Mouse (Mus musculus): Measurements from ENCODE around the gene Gpr153. TPM values are rescaled to one million over a fixed set of nuclear protein-coding genes. Genes with fewer than 3 reads are reported as not detected.

Gene Gpr153
- polyA plus RNA-seq, 1 experiment from 2014 or later: 11.9 TPM

DNA sequence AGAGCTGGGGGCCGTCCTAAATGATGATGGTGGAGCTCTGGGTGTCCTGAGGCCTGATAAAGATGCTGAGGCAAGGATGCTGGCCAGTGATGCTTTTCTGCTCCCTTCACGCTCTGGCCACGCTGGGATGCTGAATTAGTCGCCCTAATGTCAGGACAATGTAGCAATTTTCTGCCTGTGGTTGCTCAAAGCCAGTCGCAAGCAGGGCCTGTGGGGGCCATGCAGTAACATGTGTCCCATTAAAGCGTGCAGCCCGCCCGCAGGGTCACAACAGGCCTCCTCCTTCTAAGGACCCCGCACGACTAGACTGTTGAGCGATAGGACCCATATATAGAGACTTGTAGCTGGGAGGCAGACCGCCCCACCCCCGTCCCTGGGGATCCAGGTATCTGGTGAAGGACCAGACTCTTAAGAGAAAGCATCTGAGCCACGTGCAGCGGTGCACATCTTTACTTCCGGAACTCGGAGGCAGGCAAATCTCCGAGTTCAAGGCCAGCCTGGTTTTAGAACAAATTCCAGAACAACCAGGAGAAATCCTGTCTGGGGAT, 14.4 kb downstream of the Gpr153 start:
- H3K4me3 ChIP-seq: no peak overlapping the region
- no peak for ATAC-seq (ENCODE audit: insufficient number of reproducible peaks, low FRiP score)
- no peak overlapping the region for H3K27ac ChIP-seq (ENCODE audit: poor library complexity, severe bottlenecking)
- H3K27me3 ChIP-seq (replicated peaks): peaks cover 93% of the 10 kb centered on the region
- H3K4me2 ChIP-seq: no peak overlapping the region
- no peaks in the 10 kb centered on the region for H3K36me3 ChIP-seq
- 56% methylated on average over 18 of the region's 18 CpGs for WGBS
- no peak overlapping the region for H3K9ac ChIP-seq
- H3K4me1 ChIP-seq (replicated peaks): peaks cover 13% of the 10 kb centered on the region
- H3K9me3 ChIP-seq (replicated peaks): no peaks in the 10 kb centered on the region

DNA sequence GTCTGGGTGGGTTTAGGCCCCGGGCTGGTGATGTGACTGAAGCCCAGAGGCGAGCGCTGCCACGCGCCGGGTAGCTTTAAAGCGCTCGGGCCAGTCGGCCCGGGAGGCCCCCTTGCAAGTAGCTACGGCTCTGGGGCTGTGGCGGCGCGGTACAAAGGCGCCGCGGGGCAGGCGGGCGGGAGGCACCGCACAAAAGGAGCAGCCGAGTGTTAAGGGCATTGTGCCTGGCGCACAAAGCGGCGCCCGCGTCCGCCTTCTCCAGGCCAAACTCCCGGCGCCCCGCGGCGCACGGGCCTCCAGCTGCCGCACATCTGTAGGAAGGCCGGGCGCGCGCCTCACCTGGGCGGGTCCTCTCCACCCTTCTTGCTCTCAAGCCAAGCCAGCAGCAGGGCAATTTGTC, 16.4 kb downstream of the Gpr153 start:
- under 1% methylated on average over 39 of the region's 39 CpGs for WGBS
- Histone ChIP-seq H3K4me3 (peak overlapping the region; percentile 7; the same call in 1 of the 2 replicates), H3K4me2 (peak overlapping the region; percentile 51), H3K27me3 (replicated peaks) (peaks cover 78% of the 10 kb centered on the region), H3K9me3 (replicated peaks) (no peaks in the 10 kb centered on the region), H3K4me1 (replicated peaks) (peaks cover 14% of the 10 kb centered on the region), H3K9ac (no peak overlapping the region), H3K36me3 (no peaks in the 10 kb centered on the region), H3K27ac (ENCODE audit: poor library complexity, severe bottlenecking) (no peak overlapping the region)
- no peak for ATAC-seq (ENCODE audit: insufficient number of reproducible peaks, low FRiP score)

DNA sequence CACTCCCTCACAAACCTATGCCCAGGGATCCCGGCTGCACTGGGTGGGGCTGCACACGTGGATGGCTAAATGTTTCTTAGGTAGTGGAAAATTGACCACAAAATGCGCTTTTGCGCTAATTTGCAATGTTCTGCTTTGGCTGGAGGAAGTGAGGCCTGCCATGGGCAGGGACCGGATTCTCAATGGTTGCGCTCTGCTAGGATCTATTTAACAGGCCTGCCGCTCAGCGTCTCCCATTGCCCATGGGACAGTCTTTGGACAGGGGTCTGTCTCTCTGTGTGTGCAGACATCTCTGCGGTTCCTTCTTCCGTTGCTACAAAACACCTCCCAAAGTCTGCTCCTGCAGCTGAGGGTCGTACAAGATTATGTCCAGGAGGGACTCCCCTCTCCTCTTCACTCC, 17.0 kb downstream of the Gpr153 start:
- 22% methylated on average over 11 of the region's 11 CpGs for WGBS
- Histone ChIP-seq H3K4me2 (no peak overlapping the region), H3K27ac (ENCODE audit: poor library complexity, severe bottlenecking) (no peak overlapping the region), H3K9ac (no peak overlapping the region), H3K4me1 (replicated peaks) (peaks cover 19% of the 10 kb centered on the region), H3K9me3 (replicated peaks) (no peaks in the 10 kb centered on the region), H3K36me3 (no peaks in the 10 kb centered on the region), H3K4me3 (no peak overlapping the region), H3K27me3 (replicated peaks) (peaks cover 72% of the 10 kb centered on the region)
- ATAC-seq (ENCODE audit: insufficient number of reproducible peaks, low FRiP score): no peak

DNA sequence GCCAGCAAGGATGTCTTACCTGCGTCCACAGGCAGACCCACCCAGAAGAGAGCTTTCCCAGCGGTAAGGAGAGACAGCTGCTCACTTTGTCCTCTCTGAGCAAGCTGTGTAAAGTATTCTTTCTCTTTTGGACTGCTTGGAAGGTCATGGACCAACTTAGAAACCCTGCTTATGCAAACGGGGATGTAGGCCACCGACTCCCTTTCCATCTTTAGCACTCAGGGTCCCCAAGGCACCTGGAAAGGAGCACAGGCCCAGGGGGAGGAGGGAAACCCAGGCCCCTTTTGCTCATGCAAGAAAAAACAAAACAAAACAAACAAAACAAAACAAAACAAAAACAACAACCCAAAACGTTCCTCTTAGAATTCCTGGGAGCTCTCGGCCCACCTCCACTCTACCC, 17.5 kb downstream of the Gpr153 start, which contains the start of gene Hes3:
Gene Hes3, minus strand, starts transcription at position 101 of the 400 bp plus-strand sequence.
- no peak for ATAC-seq (ENCODE audit: insufficient number of reproducible peaks, low FRiP score)
- H3K9ac ChIP-seq: no peak within 1 kb of the TSS
- H3K4me3 ChIP-seq: peak within 1 kb of the TSS; percentile 7; the same call in 1 of the 2 replicates
- peaks cover 66% of the 10 kb centered on the region for H3K27me3 ChIP-seq (replicated peaks)
- H3K9me3 ChIP-seq (replicated peaks): no peaks in the 10 kb centered on the region
- no peak within 1 kb of the TSS for H3K27ac ChIP-seq (ENCODE audit: poor library complexity, severe bottlenecking)
- peak within 1 kb of the TSS; percentile 51 for H3K4me2 ChIP-seq
- 26% methylated on average over 6 of the region's 6 CpGs for WGBS
- peaks cover 16% of the 10 kb centered on the region for H3K4me1 ChIP-seq (replicated peaks)
- H3K36me3 ChIP-seq: no peaks in the 10 kb centered on the region

DNA sequence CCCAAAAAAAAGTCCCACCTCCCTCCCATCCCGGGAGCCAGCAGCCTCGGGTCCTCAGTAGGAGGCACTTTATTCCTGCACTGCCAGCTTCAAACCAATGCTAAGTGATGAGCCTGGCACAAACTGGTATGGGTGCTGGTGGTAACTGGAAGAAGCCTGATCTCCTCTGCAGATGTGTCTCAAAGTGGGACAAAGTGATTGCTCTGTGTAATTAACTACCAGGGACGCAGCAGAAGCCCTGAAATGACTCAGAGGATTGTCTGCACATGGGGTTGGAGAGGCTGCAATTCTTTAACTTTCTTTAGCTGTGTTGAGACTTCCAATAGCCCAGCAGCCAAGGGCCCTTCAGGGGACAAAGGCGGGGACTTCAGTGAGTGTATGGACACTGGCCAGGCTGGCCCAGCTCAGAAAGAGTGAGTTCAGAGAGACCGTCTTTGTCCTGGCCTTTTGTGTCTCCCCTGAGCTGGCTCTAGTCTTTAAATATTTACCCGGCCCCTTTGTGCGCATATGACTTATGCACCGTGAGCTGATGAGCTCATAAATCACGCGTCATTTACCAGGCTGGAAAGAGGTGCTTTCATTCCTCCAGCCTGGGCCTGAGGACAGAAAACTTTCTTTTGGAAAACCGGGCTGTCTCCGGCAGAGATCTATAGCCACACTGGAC, 18.2 kb downstream of the Gpr153 start:
- WGBS: 49% methylated on average over 12 of the region's 12 CpGs
- no peak for ATAC-seq (ENCODE audit: insufficient number of reproducible peaks, low FRiP score)

DNA sequence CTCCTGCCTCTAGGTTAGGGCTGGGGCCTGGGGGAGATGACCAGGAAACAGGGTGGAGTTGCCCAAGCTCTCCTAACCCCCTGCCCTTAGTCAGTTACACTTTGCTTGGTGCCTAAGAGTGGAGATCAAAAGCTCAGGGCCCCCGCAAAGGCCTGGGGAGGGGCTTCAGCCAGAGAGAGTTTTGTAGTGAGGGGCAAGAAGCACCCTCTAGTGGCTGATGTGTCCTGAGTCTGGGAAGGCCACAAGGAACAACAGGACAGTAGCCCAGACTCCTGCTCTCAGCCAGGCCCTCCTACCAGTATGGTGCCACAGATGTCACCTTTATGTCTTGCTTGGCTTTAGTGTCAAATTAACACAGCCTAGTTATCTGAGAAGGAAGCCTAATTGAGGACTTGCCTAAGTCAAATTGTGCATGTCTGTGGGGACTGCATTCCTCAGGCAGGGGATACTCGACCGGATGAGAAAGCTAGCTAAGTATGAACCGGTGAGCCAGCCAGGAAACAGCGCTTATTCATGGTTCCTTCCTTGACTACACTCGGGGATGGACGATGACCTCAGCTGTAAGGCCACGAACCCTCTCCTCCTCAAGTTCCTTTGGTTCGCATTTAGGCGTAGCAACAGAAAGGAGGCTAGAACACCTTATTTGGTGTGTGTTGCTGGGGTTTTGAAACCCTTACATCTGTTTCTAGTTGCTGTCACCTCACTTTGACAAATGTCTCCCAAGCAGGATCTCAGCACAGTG, 20.3 kb downstream of the Gpr153 start:
- Histone ChIP-seq H3K9ac (no peak overlapping the region), H3K36me3 (no peaks in the 10 kb centered on the region), H3K27me3 (replicated peaks) (peaks cover 44% of the 10 kb centered on the region), H3K4me1 (replicated peaks) (peaks cover 27% of the 10 kb centered on the region), H3K4me2 (no peak overlapping the region), H3K9me3 (replicated peaks) (no peaks in the 10 kb centered on the region), H3K4me3 (no peak overlapping the region), H3K27ac (ENCODE audit: poor library complexity, severe bottlenecking) (no peak overlapping the region)
- WGBS: 45% methylated on average over 10 of the region's 10 CpGs
- no peak for ATAC-seq (ENCODE audit: insufficient number of reproducible peaks, low FRiP score)

More for the DNA sequence above, 18.2 kb downstream of the Gpr153 start:
- Histone ChIP-seq H3K27ac (ENCODE audit: poor library complexity, severe bottlenecking) (no peak overlapping the region), H3K36me3 (no peaks in the 10 kb centered on the region), H3K9ac (no peak overlapping the region), H3K27me3 (replicated peaks) (peaks cover 60% of the 10 kb centered on the region), H3K4me3 (no peak overlapping the region), H3K4me1 (replicated peaks) (peaks cover 14% of the 10 kb centered on the region), H3K9me3 (replicated peaks) (no peaks in the 10 kb centered on the region), H3K4me2 (no peak overlapping the region)

DNA sequence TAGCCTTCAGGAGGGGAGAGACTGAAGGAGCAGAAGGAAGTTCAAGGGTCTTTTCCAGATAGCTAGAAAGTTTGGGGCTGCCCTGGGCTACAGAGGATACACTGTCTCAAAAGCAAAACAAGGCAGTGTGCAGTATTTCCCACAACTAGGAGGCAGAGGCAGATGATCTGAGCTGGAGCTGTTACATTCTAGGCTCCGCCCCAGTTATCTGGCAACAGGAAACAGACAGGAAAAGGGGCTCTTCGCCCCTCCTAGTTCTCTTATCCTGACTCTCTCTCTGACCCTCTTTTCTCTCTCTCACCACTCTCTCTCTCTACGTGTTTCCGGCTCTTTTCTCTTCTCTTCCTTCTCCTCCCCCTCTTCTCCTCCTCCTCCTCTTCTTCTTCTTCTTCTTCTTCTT, 21.9 kb downstream of the Gpr153 start:
- peaks cover 22% of the 10 kb centered on the region for H3K4me1 ChIP-seq (replicated peaks)
- H3K9me3 ChIP-seq (replicated peaks): no peaks in the 10 kb centered on the region
- H3K9ac ChIP-seq: no peak overlapping the region; the same call in 1 of the 2 replicates
- ATAC-seq (ENCODE audit: insufficient number of reproducible peaks, low FRiP score): no peak
- peak overlapping the region; percentile 58 for H3K27ac ChIP-seq (ENCODE audit: poor library complexity, severe bottlenecking)
- peaks cover 15% of the 10 kb centered on the region for H3K36me3 ChIP-seq
- no peak overlapping the region for H3K4me3 ChIP-seq
- H3K27me3 ChIP-seq (replicated peaks): peaks cover 29% of the 10 kb centered on the region
- H3K4me2 ChIP-seq: peak overlapping the region; percentile 35
- WGBS: 21% methylated on average over 4 of the region's 4 CpGs

DNA sequence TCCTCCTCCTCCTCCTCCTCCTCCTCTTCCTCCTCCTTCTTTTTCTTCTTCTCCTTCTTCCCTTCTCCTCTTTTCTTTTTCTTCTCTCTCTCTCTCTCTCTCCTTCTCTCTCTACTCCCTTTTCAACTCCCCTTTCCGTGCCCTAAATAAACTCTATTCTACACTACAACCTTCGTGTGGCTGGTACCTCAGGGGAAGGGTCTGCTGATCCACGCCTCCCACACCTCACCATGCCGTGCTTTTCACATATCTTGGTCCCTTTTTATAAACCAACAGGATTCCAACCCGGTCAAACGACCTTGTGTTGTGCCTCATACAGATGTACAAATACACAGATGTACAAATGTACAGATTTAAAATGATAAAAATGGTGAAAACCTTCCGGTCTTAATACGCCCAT, 22.3 kb downstream of the Gpr153 start:
- Histone ChIP-seq H3K4me3 (peak overlapping the region; percentile 79), H3K9me3 (replicated peaks) (no peaks in the 10 kb centered on the region), H3K27me3 (replicated peaks) (peaks cover 24% of the 10 kb centered on the region), H3K27ac (ENCODE audit: poor library complexity, severe bottlenecking) (peak overlapping the region; percentile 74), H3K4me2 (peak overlapping the region; percentile 83), H3K4me1 (replicated peaks) (peaks cover 22% of the 10 kb centered on the region), H3K9ac (peak overlapping the region; percentile 62), H3K36me3 (peaks cover 19% of the 10 kb centered on the region)
- 12% methylated on average over 8 of the region's 8 CpGs for WGBS
- no peak for ATAC-seq (ENCODE audit: insufficient number of reproducible peaks, low FRiP score)

DNA sequence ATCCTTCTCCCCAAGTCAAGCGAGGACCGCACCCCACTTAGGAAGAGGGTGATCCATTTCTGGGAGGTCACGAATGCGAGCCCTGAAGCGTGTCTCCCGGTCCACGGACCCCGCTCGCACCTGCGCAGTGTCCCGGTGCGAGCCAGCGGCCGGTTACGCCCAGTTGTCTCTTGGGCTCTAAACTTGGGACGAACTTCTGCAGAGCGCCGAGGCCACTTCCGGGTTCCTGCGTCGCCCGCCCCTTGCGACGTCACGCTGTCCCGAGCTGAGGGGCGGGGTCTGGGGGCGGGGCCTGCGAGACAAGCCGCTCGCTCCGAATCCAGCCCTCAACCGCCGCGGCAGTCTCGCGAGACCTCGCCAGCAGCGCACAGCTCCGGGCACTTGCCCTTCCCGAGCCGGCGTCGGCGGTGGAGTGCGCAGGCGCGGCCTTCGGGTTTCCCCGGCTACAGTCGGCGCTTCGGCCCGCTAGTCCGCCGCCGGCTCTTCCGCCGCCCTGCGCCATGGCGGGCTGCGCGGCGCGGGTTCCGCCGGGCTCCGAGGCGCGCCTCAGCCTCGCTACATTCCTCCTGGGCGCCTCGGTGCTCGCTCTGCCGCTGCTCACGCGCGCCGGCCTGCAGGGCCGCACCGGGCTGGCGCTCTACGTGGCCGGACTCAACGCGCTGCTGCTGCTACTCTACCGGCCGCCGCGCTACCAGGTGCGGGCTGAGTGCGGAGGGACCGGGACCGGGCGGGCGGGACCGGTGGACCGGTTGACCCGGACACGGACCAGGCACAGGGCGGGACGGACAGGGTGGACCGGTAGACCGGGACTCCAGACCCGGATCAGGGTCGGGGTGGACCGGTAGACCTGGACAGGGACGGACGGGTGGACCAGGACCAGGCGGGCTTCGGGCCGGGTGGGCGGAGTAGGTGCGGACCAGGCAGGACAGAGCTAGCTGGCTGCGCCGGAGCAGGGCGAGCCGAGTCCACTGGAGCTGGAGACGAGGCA, 23.1 kb downstream of the Gpr153 start, which contains the start of gene Icmt:
Gene Icmt, plus strand, starts transcription at position 354 of the 988 bp plus-strand sequence.
- peak within 1 kb of the TSS; percentile 79 for H3K4me3 ChIP-seq
- peak; percentile 98 for ATAC-seq (ENCODE audit: insufficient number of reproducible peaks, low FRiP score)
- H3K27ac ChIP-seq (ENCODE audit: poor library complexity, severe bottlenecking): peak within 1 kb of the TSS; percentile 74
- H3K27me3 ChIP-seq (replicated peaks): peaks cover 16% of the 10 kb centered on the region
- WGBS: under 1% methylated on average over 118 of the region's 119 CpGs
- H3K36me3 ChIP-seq: peaks cover 25% of the 10 kb centered on the region
- peaks cover 22% of the 10 kb centered on the region for H3K4me1 ChIP-seq (replicated peaks)
- H3K9me3 ChIP-seq (replicated peaks): no peaks in the 10 kb centered on the region
- peak within 1 kb of the TSS; percentile 83 for H3K4me2 ChIP-seq
- H3K9ac ChIP-seq: peak within 1 kb of the TSS; percentile 90

DNA sequence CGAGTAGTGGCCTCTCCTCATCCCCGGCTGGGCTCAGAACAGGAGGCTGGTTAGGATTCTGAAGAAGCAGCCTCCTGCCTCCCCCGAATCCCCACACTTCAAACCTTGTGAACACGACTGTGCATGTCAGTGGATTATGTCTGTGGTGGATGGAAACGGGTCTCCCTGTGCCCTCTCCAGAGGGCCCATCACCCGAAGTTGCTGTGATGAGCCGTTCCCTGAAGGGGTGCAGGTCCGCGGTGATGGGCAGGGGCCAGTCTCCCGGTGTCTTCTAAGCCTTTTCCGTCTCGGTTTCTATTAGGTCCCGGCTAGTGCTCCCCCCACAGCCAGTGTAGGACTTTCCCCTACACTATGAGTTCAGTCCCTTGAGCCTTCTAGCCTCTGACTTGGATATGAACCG, 24.8 kb downstream of the Gpr153 start:
- no peak for ATAC-seq (ENCODE audit: insufficient number of reproducible peaks, low FRiP score)
- H3K9ac ChIP-seq: peak overlapping the region; percentile 90; the same call in 1 of the 2 replicates
- no peaks in the 10 kb centered on the region for H3K27me3 ChIP-seq (replicated peaks)
- H3K4me3 ChIP-seq: peak overlapping the region; percentile 79; the same call in 1 of the 2 replicates
- peak overlapping the region; percentile 83 for H3K4me2 ChIP-seq
- peaks cover 22% of the 10 kb centered on the region for H3K4me1 ChIP-seq (replicated peaks)
- no peak overlapping the region for H3K27ac ChIP-seq (ENCODE audit: poor library complexity, severe bottlenecking)
- peaks cover 41% of the 10 kb centered on the region for H3K36me3 ChIP-seq
- WGBS: 78% methylated on average over 14 of the region's 14 CpGs
- no peaks in the 10 kb centered on the region for H3K9me3 ChIP-seq (replicated peaks)

Measured in heart, embryonic 12.5 days (tissue).